Mouse (Mus musculus): ENCODE results near the gene Aloxe3. TPM values are rescaled to one million over a fixed set of nuclear protein-coding genes. Genes with fewer than 3 reads are reported as not detected.

Aloxe3 gene
- total RNA-seq, 2 experiments from 2014 or later: 0.63 to 1.1 TPM

DNA sequence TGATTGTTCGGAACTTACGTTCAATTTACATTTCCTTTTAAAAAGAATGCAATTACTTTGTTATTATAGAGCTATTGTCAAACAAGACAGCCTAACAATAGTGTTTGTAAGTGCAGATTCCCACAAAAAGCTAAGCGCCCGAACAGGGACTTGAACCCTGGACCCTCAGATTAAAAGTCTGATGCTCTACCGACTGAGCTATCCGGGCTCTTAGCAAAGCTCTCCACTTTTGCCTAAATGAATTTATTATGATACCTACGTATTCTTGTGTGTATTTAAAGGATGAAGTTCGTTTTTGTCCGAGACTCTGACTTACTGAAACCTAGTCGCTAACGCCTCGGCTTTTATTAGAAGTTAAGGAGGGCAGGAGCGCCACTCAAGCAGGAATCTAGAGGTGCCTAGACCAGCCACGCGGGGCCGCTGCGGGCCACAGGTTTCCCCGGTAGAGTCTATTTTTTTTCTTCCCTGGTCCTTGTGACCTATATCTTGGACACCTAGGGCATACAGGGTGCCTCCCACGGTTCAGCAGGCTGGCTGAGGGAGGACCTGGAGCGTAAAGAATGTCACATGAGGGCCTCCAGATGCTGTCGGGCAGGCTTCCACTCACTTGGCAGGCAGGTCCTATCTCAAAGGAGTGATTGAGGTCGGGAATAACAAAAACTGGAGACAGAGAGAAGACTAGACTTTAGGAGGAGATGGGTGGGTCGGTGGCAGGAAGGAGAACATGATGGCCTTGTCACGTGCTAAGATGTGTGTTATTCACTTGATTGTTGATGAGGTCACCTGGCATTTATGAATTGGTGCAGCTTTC, 450 bp upstream of the Aloxe3 start:
- DNase-seq: peak; percentile 81 to 84

DNA sequence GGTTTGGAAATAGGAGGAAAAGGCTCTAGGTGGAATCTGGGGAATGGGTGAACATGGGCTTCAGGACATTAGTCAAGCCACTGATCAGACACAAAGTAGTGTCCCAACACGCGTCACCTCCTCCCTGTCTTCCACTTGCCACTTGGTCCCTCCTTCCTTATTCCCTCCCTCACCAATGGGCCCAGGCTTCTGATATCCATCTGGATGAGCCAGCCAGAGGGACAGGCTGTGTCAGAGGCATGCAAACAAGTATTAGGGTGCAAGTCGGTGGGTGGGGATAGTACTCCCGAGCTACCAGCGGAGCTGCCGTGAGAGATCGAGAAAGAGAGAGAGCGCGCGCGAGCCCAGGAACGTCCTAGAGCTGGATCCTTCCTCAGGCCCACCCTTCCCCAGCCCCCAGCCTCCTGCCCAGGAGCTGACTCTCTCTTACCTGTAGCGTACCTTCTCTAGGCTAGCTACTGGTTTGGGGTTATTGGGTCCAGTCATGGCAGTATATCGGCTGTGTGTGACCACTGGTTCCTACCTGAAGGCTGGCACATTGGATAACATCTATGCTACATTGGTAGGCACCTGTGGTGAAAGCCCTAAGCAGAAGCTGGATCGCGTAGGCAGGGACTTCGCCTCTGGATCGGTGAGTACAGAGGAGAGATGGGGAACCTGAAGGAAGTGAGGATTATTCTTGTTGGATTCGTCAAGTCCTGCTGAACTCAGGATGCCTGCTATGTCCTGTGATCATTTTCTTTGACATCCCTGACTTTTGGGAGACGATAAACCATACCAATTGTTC, 416 bp downstream of the Aloxe3 start:
- DNase-seq: no peak

DNA sequence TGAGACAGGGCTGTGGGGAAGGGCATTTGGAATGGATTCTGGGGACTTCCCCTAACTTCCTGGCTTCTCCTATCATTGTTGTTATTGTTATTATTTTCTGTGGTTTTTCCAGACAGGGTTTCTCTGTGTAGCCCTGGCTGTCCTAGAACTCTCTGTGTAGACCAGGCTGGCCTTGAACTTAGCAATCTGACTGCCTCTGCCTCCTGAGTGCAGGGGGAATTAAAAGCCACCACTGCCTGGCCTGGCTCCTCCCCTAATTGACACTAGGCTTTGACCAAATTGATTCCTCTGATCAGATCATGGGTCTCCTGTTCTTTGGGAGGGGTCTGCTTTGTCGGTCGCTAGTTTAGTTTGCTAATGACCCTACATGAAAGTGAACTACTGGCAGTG, 1.0 kb downstream of the Aloxe3 start:
- DNase-seq: no peak

DNA sequence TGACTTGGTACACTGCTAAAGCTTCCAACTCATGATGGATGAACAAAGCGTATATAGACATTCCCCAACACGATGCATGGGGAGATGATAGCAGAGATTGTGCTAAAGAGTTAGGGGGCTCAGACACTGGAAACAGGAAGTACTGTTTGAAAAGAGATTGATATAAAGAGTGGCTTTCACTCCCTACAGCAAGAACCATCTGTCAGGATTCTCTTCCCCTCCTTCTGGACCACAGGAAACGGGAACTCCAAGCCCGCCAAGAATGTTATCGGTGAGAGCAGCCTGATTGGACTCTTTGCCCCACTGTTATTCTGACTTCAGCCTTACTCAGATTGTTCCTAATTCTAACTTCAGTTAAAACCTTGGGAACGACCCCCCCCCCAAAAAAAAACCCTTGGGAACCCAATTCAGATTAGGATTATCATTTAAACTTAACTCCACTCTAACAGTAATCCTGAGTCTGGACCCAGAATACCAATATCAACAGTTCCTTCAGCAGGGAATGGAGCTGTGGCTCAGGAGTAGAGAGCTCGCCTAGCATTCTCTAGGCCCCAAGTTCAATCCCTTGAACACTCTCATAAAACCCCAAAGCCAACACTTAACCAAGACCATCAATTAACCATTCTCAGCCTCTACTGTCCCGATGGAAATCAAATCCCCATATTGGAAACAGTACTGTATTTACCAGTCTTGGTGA, 2.9 kb downstream of the Aloxe3 start:
- no peak for DNase-seq

DNA sequence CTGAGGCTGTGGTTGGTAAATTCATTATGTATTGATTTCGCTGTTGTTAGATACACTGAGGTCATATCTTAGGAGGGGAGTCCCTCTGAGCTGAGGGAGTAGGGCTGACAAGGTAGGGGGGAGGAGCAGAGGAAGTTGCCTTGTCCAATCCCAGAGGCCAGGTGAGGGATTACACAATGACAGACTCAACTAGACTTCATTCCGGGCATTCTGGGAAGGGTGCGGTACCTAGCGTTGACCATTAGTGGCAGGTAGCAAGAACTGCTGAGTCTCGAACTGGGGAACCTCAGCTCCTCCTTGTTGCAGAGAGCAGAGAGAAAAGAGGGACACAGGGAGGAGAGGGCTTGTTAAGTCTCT, 7.8 kb downstream of the Aloxe3 start:
- DNase-seq: no peak

DNA sequence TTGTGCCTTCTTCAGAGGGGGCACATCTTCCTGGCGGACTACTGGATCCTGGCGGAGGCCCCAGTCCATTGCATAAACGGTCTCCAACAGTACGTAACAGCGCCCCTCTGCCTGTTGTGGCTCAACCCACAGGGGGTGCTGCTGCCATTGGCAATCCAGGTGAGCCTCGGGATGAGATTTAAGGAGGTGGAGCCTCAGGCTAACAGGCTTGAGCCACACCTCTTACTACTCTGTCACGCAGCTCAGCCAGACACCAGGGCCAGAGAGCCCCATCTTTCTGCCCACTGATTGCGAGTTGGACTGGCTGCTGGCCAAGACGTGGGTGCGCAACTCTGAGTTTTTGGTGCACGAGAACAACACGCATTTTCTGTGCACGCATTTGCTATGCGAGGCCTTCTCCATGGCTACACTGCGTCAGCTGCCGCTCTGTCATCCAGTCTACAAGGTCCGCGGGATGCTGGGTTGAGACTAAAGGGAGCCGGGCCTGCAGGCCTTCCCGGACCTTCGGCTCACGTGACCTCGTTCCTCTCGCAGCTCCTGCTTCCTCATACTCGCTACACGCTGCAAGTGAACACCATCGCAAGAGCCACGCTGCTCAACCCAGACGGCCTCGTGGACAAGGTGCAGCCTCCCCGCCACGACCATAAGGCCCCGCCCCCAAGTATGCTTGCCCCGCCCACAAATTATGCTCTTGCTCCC, 8.4 kb downstream of the Aloxe3 start:
- DNase-seq: peak; percentile 69 to 72

DNA sequence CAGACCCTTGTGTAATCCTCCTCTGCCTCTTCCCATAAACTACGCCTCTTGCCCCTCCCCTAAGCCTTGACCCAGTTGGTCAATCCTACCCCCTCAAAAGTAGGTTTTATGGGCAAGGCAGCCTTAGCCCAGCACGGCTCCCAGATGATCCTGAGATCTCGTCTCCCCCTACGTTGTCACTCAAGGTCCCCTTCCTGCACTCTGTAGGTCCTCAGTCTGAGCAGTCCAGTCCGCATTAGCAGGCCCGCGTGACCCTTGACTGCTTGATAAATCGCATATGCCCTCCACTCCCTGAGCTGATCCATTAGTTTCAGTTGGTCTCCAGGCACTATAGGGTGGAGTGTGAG, 8.9 kb downstream of the Aloxe3 start:
- no peak for DNase-seq

DNA sequence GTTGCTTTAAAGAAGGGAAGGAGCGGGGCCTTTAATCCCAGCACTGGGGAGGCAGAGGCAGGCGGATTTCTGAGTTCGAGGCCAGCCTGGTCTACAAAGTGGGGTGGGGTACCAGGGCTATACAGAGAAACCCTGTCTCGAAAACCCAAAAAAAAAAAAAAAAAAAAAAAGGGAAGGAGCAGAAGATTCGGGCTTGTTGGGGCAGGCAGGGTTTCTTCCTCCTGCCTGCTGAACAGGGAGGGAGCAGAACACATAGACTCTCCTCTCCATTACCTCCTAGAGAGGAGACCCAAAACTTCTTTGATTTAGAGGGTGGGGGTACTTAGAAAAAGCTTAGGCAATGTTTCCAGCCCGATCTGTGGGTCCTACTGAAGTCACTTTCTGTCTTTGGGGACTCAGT, 9.7 kb downstream of the Aloxe3 start:
- no peak for DNase-seq

DNA sequence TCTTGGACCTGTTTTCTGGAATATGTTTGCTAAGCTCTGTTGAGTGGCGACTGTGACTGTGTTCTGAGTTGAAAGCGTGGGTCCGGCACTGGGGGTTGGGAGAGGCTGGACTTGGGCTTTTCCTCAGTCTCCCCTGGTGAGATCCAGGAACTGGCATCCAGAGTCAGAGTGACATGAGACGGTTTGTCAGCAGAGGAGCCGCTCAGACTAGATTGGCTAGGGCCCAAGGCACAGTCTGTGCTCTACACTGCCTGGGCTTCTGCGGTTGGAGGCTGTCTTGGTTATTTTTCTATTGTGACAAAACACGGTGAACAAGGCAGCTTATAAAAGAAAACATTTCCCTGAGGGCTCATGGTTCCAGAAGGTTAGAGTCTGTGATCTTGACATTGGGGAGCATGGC, 21.9 kb downstream of the Aloxe3 start:
- peak; percentile 22 to 65 for DNase-seq

DNA sequence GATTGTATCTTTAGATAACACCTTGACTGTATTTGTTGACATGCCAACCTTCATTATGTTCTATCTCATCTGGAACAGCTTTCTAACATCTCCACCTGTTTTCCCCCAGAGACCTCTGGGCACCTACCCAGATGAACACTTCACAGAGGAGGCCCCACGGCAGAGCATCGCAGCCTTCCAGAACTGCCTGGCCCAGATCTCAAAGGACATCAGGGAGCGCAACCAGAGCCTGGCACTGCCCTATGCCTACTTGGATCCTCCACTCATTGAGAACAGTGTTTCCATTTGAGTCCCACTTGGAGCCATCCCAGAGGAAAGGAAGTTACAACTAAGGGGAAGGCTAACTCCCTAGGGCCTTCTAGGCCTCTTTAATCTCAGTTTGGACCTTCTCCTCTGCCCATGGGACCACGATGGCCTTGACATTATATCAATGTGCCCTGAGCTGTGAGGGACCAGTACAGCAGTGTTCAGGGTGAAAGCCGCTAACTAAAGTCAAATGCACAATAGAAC, 22.8 kb downstream of the Aloxe3 start:
- peak; percentile 28 to 41 for DNase-seq

DNA sequence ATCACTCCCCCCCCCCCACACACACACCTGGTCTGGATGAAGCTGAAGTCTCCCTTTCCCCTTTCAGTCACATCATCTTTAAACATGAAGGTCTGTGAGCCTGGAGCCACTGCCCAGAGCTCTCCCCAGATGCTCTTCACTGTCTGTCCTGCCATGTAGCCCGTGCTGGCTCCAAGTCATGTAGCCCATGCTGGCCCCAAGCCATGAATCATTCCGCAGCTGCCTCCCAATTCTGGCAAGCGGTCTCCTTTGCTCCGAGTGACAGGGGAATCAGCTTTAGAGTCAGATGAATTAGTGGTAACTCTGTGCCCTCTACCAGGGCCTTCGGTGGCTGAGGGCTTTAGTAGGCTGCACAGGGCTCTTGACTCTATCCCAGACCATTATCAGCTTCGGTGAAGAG, 24.0 kb downstream of the Aloxe3 start:
- no peak for DNase-seq

DNA sequence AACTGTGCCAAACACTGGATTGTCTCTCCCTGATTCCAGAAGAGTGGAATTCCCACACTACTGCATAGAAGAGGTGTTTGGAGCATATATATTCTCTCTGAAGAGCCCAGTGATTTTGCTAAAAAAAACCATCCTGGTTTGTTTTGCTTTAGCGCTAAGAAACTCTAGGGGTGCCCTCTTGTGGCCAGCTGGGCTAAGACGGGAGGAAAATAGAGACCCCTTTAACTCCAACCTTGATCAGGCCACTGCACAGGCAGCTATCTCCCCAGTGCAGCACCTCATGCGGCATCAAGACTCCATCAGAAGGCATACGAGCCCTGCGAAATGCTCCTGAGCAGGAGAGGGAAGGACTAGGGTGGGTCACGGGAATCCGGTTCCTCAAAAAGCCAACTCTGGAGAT, 24.7 kb downstream of the Aloxe3 start:
- peak; percentile 73 to 84 for DNase-seq

DNA sequence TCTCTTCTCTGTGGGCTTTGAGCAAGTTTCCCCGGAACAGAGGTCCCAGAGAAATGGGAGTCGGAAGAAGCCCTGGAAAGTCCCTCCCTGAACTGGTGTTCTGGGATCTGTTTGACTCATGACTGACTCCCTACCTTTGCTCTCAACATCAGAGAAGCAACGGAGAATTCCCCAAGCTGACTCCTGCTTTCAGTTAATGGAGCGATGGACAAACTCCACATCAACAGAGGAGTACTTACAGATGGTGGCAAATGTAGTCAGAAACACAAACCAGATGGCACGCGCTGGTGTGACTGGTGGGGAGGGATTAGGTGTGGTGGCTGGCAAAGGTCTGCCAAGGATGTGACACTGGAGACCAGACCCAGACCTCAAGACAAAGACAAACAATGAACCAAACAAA, 25.3 kb downstream of the Aloxe3 start:
- DNase-seq: no peak

DNA sequence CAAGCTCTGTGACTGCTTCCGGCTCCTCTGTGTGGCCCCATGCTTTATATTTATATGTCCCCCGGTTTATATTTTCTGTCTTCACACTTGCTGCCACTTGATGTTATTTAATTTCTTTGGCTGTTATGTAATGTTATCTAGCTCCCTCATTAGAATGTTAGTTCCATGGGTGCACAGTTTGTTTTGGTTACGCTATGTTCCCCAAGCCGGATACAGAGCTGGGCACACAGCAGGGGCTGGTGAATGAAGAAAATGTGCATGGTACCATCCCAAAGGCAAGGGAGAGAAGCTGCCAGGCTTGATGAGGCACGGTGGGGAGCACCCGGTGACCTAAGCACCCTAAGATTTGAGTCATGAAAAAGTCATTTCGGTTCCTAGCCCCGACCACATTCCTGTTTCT, 28.1 kb downstream of the Aloxe3 start:
- DNase-seq: no peak

DNA sequence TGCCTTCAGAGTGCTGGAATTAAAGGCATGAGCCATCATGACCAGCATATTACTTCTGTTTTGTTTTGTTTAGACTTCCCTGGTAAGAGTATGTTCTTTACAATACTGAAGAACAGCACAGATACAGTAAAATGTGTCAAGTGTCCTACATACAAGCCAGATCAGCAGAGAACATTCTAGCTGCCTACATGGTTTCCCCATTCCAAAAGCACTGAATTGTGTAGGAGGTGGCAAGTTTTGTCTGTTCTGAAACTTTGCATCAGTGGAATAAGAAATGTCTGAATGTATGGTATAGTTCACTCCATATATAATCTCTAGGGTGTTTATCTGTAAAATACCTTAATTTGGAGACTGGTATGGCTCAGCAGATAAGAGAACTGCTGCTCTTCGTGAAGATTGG, 29.7 kb downstream of the Aloxe3 start:
- DNase-seq: no peak

DNA sequence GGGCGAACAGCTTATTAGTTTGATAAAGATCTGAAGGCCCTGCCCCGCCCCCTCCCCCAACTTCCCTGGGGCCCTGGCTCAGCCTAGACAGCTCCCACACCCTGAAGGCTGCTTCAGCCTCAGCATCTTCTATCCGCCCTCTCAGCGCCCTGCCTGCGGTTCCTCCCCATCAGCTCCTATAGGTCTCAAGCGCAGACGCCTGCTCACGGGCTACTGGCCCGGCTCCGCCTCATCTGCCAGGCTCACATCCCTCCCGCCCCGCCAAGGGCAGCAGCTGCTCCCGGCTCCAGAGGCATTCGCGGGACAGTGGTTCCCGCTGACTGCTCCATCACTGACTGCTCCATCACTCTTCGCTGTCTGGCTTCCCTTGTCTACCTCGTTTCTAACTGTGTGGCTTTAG, 31.1 kb downstream of the Aloxe3 start, which contains the start of gene Alox12b:
Gene Alox12b, plus strand, starts transcription at position 190 of the 400 bp plus-strand sequence.
- DNase-seq: peak; percentile 24 to 33

DNA sequence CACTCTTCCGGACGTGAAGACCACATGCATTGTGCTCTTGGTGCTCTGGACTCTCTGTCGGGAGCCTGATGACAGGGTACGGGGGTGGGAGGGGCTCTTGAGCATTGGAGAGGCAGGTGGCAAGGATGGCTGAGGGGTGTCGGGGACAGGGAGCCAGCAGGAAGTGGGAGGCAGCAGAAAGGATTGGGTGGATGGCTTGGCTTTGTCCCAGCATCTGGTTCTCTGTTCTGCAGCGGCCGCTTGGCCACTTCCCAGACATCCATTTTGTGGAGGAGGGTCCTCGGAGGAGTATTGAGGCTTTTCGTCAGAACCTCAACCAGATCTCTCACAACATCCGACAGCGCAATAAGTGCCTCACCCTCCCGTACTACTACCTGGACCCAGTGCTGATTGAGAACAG, 43.6 kb downstream of the Aloxe3 start:
- no peak for DNase-seq

DNA sequence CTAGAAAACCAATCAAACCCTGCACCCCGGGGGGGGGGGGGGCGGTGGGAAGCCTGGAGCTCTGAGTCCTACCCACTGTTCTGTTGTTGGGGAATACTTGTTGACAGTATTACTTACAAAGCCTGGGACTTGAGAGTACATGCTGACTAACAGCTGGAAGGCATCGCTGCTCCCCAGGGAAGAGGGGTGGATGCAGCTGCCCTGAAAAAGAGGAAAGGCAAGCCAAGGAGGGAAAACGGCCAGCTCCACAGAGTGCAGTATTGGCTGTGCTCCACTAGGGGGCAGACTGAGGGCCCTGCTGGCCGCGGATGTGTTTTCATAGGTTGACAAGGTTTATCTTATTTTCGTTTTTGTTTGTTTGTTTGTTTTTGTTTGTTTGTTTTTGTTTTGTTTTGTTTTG, 45.9 kb downstream of the Aloxe3 start:
- peak; percentile 59 to 72 for DNase-seq

DNA sequence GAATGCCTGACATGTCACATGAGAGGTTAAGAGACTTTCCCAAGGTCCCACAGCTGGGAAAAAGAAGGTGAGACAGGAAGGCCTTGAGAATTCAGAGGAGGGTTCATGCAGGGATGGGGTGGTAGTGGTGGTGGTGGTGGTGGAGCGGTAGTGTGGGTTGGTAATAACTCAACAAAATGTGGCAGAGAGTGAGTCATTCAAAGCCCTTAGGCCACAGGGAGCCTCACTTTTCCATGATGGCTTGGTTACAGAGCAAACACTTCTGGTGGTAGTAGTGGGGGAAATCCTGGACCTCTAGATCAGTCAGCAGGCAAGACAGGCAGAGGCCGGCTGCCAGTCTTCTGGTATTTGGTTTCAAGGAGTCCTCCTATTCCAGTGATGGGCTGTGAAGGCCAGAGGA, 46.9 kb downstream of the Aloxe3 start:
- DNase-seq: peak; percentile 11 to 18

DNA sequence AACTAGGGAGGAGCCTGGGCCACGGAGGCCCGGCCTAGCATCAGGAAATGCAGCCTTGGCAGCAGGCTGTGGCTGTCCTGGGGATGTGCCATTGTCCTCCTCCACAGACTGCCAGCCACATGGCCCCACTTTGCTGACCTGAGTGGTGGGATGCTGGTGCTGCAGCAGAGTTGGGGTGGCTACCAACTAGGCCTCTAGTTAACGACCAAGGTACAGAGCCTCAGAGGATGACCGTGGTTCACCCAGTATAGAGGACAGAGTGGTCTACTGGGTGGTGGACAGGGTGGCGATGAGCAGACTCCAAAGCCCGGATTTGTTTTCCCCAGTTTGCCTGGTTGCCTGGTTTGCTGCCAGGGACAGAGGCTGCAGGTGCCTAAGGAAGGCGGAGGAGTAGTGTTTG, 49.0 kb downstream of the Aloxe3 start:
- no peak for DNase-seq

DNA sequence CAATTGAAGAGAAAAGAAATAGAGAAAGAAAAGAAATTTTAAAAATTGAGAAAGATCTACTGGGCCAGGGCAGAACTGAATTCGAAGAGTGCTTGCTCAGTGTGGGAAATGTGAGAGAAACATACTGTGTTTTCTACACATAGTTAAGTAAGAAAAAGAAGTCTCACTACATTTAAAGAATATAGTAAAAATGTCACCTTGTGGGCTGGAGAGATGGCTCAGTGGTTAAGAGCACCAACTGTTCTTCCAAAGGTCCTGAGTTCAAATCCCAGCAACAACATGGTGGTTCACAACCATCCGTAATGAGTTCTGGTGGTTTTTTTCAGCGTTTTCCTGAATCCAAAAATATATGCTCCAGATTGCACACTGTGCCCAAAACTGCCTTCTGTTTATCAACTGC, 52.8 kb downstream of the Aloxe3 start:
- DNase-seq: no peak

DNA sequence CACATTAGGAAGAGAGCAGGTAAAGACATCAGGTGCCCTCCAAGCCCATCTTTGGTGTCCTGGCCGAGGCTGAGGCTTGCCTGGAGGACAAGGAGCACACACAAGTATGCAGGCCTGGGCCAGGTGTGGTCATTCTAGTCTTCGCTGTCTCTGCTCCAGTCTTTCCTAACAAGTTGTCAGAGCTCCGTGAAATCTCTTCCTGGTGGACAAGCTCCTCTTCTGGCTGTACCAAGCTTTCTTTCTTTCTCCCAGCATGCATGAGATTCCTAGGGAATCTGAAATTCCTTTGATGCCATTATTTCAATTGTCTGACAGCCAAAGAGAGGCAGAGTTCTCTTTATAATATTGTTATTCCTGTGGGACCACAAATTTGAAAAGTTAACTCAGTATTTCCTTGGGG, 53.8 kb downstream of the Aloxe3 start:
- no peak for DNase-seq
